Mouse (Mus musculus): ENCODE measurements at regions not wholly inside any gene's neighbourhood (a gene's known extent, or its start where the extent isn't known, plus 50 kb on each side); places are given as distances from the start of the nearest gene placed in this dataset.
A peak's percentile ranks its signal among the peaks of the same experiment; 100 is the strongest.

GRCm38 (mm10) chr17:4781586-4781985 is 212.5 kb upstream of the Arid1b start:
- DNase-seq (ENCODE audit: extremely low spot score, low read depth, low spot score): no peak

- DNase-seq (ENCODE audit: extremely low spot score, low read depth, low spot score): no peak
These were observed 209.8 kb upstream of the Arid1b start for GRCm38 (mm10) chr17:4784296-4784695.

DNA sequence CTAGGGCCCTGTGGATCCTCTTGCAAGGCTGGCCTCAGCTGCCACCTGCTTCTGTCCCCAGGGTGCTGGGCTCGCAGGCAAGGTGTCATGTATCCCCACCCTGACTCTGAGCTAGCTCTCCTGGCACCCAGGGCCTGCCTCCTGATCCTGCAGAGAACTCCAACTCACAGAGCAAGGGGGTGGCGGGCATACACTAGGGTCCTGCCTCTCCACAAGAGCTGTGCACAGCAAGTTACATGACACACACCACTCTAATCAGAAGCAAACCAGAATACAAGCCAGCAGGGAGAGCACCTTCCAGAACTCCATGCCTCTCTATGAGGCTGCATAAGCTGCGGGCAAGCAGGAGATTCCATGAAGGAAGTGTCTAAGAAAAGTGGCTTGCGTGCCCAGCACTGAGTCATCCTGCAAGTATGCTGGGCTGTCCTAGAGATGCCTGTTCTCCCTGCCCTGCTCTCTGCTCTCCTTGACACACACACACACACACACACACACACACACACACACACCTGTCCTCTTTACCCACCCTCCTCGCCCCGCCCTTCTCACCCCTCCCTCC is 208.8 kb upstream of the Arid1b start:
- no peak for DNase-seq (ENCODE audit: extremely low spot score, low read depth, low spot score)

- no peak for DNase-seq (ENCODE audit: extremely low spot score, low read depth, low spot score)
These were observed 207.6 kb upstream of the Arid1b start for GRCm38 (mm10) chr17:4786524-4786923.

GRCm38 (mm10) chr17:4791873-4792272 is 202.3 kb upstream of the Arid1b start:
- DNase-seq (ENCODE audit: extremely low spot score, low read depth, low spot score): no peak

DNA sequence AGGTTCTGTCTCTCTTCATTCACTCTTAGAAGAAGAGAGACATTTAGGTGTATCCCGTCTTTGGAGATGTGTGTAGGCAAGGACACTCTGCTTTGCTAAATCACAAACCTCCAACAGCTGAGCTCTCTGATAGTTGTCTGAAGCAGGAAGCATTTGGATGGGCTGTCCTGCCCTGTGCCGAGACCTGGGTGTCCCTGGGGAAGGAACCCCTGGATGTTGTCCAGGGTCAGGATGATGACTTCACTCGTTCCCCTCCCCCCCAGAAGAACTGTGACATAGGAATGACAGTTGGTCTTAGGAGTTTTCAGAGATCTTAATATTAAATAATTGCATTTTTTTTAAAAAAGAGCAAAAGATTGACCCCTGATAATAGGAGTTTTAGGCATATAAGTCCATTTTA is 197.9 kb upstream of the Arid1b start:
- no peak for DNase-seq (ENCODE audit: extremely low spot score, low read depth, low spot score)

DNA sequence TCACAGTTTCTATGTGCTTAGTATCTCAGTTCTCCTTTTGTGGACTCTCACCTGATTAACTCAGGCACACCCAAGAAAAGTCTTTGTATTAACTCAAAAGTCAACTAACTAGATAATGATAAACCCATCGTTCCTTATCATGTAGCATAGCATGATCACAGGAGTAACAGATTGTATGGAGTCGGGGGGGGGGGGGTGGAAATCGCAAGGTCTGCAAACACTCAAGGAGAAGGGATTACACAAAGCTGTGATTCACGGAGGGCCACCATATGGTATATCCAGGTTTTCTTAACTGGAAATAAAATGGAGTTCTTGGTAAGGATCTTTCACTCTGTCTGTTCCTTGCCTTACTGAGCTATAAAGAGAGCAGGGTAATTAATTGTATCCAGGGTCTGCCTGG is 190.1 kb upstream of the Arid1b start:
- no peak for DNase-seq (ENCODE audit: extremely low spot score, low read depth, low spot score)

- no peak for DNase-seq (ENCODE audit: extremely low spot score, low read depth, low spot score)
These were observed 188.1 kb upstream of the Arid1b start for GRCm38 (mm10) chr17:4806051-4806450.

DNA sequence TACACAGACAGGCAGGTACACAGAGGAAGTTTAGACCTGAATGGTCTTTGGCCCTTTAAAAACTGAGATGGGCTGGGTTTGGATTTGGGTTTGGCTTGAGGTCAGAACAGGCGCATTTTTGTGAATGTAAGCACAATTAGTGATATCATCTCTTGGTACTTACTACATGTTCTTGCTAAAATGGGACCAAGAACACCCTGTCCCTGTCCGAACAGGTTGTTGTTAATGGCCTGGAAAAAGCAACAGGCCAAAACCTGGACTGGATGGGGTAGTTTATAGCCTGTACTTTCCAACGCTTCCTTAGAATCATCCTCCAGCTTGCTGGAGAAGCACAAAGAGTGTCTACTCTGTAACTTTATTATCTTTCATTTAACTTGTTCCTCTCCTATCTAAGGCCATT is 185.2 kb upstream of the Arid1b start:
- DNase-seq (ENCODE audit: extremely low spot score, low read depth, low spot score): no peak

- DNase-seq (ENCODE audit: extremely low spot score, low read depth, low spot score): no peak
These were observed 180.9 kb upstream of the Arid1b start for GRCm38 (mm10) chr17:4813232-4813631.

DNA sequence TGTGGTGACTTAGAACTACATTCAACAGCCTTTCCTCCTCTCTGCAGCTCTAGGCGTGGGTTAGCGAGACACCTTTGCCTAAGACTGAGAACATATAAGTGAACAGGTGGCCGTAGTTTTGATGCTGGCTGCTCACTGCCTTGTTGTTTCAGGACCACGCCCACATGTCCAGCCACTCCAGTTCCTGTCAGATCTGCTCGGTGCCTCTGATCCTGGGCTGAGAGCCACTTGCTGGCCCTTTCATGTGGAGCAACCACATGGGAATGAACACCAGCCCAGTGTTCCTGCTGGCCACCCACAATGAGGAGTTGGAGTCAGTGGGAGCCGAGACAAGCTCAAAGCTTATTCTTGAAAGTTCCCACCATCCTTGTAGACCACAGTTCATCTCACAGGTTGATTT is 180.5 kb upstream of the Arid1b start:
- DNase-seq (ENCODE audit: extremely low spot score, low read depth, low spot score): no peak

DNA sequence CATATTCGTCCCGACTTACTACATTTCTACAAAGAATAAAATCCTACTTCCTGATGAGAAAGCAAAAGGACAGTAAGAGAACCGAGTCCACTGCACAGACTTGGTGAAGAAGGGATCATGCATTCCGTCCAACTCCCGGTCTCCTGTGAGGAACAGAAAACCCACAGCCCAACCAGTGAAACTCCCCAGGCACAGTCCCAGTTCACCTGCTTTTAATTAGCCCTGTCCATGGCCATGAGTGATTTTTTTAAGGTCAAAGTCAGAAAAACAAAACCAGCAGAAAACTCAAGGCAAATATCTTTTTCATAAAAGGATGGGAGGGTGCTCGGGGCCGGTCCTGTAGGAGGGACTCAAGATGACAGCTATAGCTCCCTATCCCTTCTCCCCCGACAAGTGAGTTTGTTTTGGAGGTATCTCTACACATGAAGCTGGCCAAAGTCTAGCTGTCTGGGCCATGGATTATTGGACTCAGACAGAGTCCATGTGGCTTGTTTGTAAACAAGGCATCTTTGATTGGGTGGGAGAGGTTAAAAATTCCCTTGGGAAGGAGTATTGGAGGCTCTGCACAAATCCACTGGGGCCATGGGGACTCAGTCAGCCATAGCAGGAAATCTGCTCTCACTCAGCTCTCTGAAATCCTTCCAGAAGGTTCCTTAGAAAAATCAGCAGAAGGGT is 168.8 kb upstream of the Arid1b start:
- DNase-seq (ENCODE audit: extremely low spot score, low read depth, low spot score): peak; percentile 10

DNA sequence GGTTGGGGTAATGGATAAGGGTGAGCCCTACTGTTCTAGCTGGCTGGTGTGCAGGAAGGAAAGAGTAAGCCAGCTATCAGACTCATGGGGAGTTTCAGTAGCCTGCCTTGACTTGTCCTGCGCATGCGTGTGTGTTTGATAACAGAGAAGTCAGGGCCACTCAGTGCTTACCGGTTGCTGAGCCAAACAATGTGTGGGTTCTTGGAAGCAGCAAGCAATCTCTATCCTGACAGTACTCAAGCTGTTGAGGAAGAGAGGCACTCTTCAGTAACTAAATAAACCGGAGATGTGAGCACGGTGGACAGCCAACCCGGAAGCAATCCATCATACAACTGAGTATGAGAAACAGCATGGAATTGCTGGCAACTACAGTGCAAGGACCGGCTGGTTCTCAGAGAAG is 160.1 kb upstream of the Arid1b start:
- DNase-seq (ENCODE audit: extremely low spot score, low read depth, low spot score): no peak

GRCm38 (mm10) chr17:4834571-4834970 is 159.6 kb upstream of the Arid1b start:
- no peak for DNase-seq (ENCODE audit: extremely low spot score, low read depth, low spot score)

GRCm38 (mm10) chr17:4835065-4835705 is 158.9 kb upstream of the Arid1b start:
- DNase-seq (ENCODE audit: extremely low spot score, low read depth, low spot score): no peak

DNA sequence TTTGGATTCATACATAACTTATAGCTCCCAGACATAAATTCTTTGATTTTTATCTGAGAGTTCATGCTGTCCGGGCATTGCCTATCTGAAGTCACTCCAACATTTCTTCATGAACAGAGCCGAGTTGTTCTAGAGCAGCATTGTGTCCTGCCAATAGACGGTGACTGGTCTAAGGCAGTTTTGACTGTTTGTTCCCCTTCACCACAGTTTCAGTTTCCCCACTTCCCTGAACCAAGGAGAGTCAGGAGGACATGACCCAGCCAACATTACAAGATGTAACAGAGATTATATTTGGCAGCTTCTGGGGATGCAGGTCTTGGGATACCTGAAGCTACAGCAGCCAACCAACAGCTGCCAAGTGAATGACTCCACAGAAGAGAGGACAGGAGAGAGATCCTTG is 154.0 kb upstream of the Arid1b start:
- DNase-seq (ENCODE audit: extremely low spot score, low read depth, low spot score): no peak

- no peak for DNase-seq (ENCODE audit: extremely low spot score, low read depth, low spot score)
These were observed 135.8 kb upstream of the Arid1b start for GRCm38 (mm10) chr17:4858304-4858703.

- no peak for DNase-seq (ENCODE audit: extremely low spot score, low read depth, low spot score)
These were observed 129.2 kb upstream of the Arid1b start for GRCm38 (mm10) chr17:4864901-4865300.

DNA sequence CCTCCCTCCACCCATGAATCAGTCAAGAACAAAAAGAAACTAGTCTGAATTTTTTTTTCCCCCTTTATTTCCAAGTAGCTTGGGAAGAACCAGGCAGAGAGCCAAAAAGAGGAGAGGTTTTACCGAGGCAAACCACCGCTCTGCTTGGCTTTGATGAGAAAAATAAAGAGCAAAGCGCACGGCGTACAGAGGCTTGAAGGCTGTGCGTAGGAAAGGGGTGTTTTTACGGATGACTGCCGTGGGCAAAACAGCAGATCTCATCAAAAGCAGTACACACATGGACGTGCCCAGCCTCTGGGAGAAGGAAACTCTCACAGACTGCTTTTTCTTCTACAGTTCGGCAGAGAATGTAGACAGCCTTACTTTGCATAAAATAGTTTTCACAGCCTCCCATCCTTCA is 128.5 kb upstream of the Arid1b start:
- no peak for DNase-seq (ENCODE audit: extremely low spot score, low read depth, low spot score)

GRCm38 (mm10) chr17:4866026-4866896 is 127.9 kb upstream of the Arid1b start:
- DNase-seq (ENCODE audit: extremely low spot score, low read depth, low spot score): no peak

GRCm38 (mm10) chr17:4867083-4867482 is 127.0 kb upstream of the Arid1b start:
- DNase-seq (ENCODE audit: extremely low spot score, low read depth, low spot score): no peak

All from hindlimb bud, embryonic 11.5 days (tissue).